Mouse (Mus musculus) liver, adult 2 months (tissue): ENCODE measurements around the gene Cntnap4.

Experiments used
- CTCF ChIP-seq: fragments of 200-500 bp; IDR thresholded peaks from 2 replicates; pipeline ENCODE4 v1.5.1; 2011; ENCODE audit warnings: low read depth, low read length, control low read depth
- POLR2A ChIP-seq: fragments of 200-500 bp; IDR thresholded peaks from 2 replicates; pipeline ENCODE4 v1.6.1; 2011; ENCODE audit warnings: low read length, control low read depth; ENCODE audit not compliant: insufficient read depth; ENCODE audit errors: extremely low read depth

GRCm38 (mm10) chr8:112724918-112725317 is 155.1 kb downstream of the Cntnap4 start:
- TF ChIP-seq POLR2A (no peak), CTCF (no peak)
